Mouse (Mus musculus): Measurements from ENCODE around the gene Nefh.

Nefh gene

GRCm38 (mm10) chr11:4949256-4950044 is 1.6 kb upstream of the Nefh start:
- DNase-seq: peak; percentile 71

GRCm38 (mm10) chr11:4948792-4949191 is 928 bp upstream of the Nefh start:
- DNase-seq: no peak

- DNase-seq: peak; percentile 29
Observed at GRCm38 (mm10) chr11:4946947-4947812, 684 bp downstream of the Nefh start.

GRCm38 (mm10) chr11:4946530-4946929 is 1.3 kb downstream of the Nefh start:
- no peak for DNase-seq

- no peak for DNase-seq
Observed at GRCm38 (mm10) chr11:4936243-4936642, 11.6 kb downstream of the Nefh start.

- DNase-seq: peak; percentile 19
Observed at GRCm38 (mm10) chr11:4931009-4931601, 16.8 kb downstream of the Nefh start.

GRCm38 (mm10) chr11:4927224-4927623 is 20.6 kb downstream of the Nefh start:
- DNase-seq: no peak

- no peak for DNase-seq
Observed at GRCm38 (mm10) chr11:4921751-4922150, 26.1 kb downstream of the Nefh start.

GRCm38 (mm10) chr11:4921281-4921680 is 26.6 kb downstream of the Nefh start:
- DNase-seq: no peak

GRCm38 (mm10) chr11:4916068-4916467 is 31.8 kb downstream of the Nefh start:
- peak; percentile 53 for DNase-seq

- DNase-seq: no peak
Observed at GRCm38 (mm10) chr11:4906231-4906630, 41.6 kb downstream of the Nefh start.

GRCm38 (mm10) chr11:4901956-4902355 is 45.9 kb downstream of the Nefh start:
- no peak for DNase-seq

- peak; percentile 43 for DNase-seq
Observed at GRCm38 (mm10) chr11:4900437-4900836, 47.4 kb downstream of the Nefh start.

- peak; percentile 83 for DNase-seq
Observed at GRCm38 (mm10) chr11:4894848-4895816, 52.7 kb downstream of the Nefh start, which contains the start of gene Thoc5. Thoc5 (plus strand) TSS chr11:4895320.

Data from liver (tissue).